Mouse (Mus musculus): ENCODE measurements at regions not wholly inside any gene's neighbourhood (a gene's known extent, or its start where the extent isn't known, plus 50 kb on each side); places are given as distances from the start of the nearest gene placed in this dataset.

DNA sequence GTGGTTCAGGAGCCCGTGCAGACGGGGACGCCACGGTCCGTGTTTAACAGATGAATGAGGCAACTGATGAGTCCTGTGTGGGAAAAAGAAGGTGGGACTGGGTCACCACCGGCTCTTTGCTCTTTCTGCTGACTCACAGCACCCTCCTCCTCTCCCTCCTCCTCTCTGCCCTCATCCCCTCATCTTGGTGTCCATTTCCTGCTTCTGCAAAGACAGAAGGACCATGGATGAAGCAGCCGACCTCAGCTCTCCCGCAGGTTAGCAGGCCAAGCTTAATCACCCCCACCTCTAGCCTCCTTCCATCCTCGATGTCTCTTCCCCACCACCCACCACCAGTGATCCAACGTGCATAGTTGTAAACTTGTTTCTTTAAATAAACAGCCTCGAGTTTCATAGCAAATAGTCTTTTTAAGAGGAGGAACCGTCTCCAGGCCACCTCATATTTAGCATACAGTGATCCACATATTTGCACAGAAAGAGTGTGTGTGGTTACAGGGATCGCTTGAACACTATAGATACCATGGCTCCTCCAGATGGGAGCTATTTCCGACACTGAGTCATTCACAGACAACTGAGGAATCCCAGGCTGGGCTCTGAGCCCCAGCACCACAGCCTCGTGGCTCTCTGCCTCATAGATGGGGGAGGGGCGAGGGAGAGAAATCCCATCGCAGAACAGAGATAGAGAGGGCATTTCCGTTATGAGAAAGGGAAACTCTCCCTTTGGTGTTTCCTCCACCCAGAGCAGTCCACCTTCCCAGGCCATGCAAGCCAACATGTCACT, 58.6 kb upstream of the Cplx2 start:
- TF ChIP-seq POLR2A (IDR thresholded peaks at IDR 0.05; ENCODE audit: borderline replicate concordance, extremely low read depth, low read depth, low read length): no peak
- TF ChIP-seq CTCF (IDR thresholded peaks at IDR 0.05; ENCODE audit: insufficient read depth, low read length): no peak

All from lung, adult 2 months (tissue).